Mouse (Mus musculus): ENCODE measurements around the gene Arpc1a. TPM values are rescaled to one million over a fixed set of nuclear protein-coding genes. Genes with fewer than 3 reads are reported as not detected.
"Not testable (repeated sequence)": the region's sequence is repeated elsewhere in the genome, so short reads cannot be mapped to it uniquely, and the experiment has no call there.

Gene Arpc1a
- polyA plus RNA-seq, 1 experiment from 2014 or later = 146 TPM

DNA sequence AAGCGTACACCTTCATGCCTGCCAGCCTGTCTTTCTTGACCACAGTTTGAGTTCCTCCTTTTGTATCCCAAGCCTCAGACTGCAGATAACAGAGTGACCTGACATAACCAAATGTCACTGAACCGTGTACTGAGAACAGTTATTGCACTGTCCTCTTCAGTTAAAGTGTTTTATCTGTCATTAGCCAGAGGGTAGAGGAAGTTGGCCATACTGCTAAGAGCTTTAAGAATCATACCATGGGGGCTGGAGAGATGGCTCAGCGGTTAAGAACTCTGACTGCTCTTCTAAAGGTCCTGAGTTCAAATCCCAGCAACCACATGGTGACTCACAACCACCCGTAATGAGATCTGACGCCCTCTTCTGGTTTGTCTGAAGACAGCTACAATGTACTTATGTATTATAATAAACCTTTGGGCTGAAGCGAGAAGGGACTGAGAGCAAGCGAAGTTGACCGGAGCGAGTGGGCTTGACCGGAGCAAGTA is 14.8 kb downstream of the Arpc1a start:
- no peak overlapping the region for H3K27ac ChIP-seq (ENCODE audit: low read length)
- H3K4me1 ChIP-seq (replicated peaks; ENCODE audit: control insufficient read depth, insufficient read depth, low read length) = no peaks in the 10 kb centered on the region
- no peak for ATAC-seq (ENCODE audit: low read depth)
- H3K27me3 ChIP-seq (ENCODE audit: control insufficient read depth, insufficient read depth, low read depth, low read length) = no peaks in the 10 kb centered on the region
- H3K4me3 ChIP-seq (ENCODE audit: low read length) = no peak overlapping the region
- WGBS = 89% methylated on average over 10 of the region's 10 CpGs
- no peak overlapping the region for H3K9ac ChIP-seq (ENCODE audit: low read length)
- no peak overlapping the region for H3K4me2 ChIP-seq (ENCODE audit: low read depth, low read length)
- H3K36me3 ChIP-seq (ENCODE audit: control insufficient read depth, insufficient read depth, low read length) = peaks cover 47% of the 10 kb centered on the region
- no peaks in the 10 kb centered on the region for H3K9me3 ChIP-seq (ENCODE audit: control insufficient read depth, low read length)

DNA sequence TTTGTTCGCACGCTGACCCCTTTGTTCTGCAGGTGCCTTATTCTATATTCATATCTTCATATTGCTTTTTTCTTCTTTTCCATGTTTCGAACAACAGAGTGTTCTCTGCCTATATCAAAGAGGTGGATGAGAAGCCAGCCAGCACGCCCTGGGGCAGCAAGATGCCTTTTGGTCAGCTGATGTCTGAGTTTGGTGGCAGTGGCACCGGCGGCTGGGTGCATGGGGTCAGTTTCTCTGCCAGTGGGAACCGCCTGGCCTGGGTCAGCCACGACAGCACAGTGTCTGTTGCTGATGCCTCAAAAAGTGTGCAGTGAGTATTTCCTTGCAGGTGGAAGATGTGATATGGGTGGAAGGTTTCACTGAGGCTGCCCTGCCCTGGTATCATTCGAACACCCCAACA is 17.3 kb downstream of the Arpc1a start:
- Histone ChIP-seq H3K4me3 (ENCODE audit: low read length) (no peak overlapping the region), H3K36me3 (ENCODE audit: control insufficient read depth, insufficient read depth, low read length) (peaks cover 52% of the 10 kb centered on the region), H3K27ac (ENCODE audit: low read length) (no peak overlapping the region), H3K4me1 (replicated peaks; ENCODE audit: control insufficient read depth, insufficient read depth, low read length) (no peaks in the 10 kb centered on the region), H3K4me2 (ENCODE audit: low read depth, low read length) (no peak overlapping the region), H3K9ac (ENCODE audit: low read length) (no peak overlapping the region), H3K27me3 (ENCODE audit: control insufficient read depth, insufficient read depth, low read depth, low read length) (no peaks in the 10 kb centered on the region), H3K9me3 (ENCODE audit: control insufficient read depth, low read length) (no peaks in the 10 kb centered on the region)
- ATAC-seq (ENCODE audit: low read depth) = no peak
- 93% methylated on average over 9 of the region's 9 CpGs for WGBS

DNA sequence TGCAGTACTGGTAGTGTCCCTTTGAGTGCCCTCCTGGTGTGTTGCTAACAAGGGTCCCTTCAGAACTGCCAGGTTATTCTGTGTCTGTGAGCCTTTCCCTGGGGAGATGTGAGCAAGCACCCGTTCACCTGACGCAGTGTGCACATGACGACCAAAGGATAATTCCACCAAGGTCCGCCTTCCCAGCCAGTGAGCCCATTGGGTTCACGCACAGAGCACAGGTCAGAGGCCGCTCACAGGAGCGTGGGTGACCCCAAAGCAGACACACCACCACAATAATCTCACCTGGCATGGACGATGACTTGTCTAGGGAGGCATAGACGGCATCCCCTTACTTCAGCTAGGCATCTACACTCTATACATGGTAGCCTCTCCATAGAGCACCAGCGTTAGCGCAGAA is 17.8 kb downstream of the Arpc1a start:
- H3K9ac ChIP-seq (ENCODE audit: low read length); H3K27ac ChIP-seq (ENCODE audit: low read length); H3K9me3 ChIP-seq (ENCODE audit: control insufficient read depth, low read length); ATAC-seq (ENCODE audit: low read depth); H3K4me1 ChIP-seq (replicated peaks; ENCODE audit: control insufficient read depth, insufficient read depth, low read length); H3K27me3 ChIP-seq (ENCODE audit: control insufficient read depth, insufficient read depth, low read depth, low read length); H3K4me3 ChIP-seq (ENCODE audit: low read length); H3K4me2 ChIP-seq (ENCODE audit: low read depth, low read length): not testable (repeated sequence)
- peaks cover 49% of the 10 kb centered on the region for H3K36me3 ChIP-seq (ENCODE audit: control insufficient read depth, insufficient read depth, low read length)
- 98% methylated on average over 11 of the region's 11 CpGs for WGBS

GRCm38 (mm10) chr5:145102706-145103105 is 19.1 kb downstream of the Arpc1a start:
- Histone ChIP-seq H3K4me3 (ENCODE audit: low read length) (no peak overlapping the region), H3K27ac (ENCODE audit: low read length) (no peak overlapping the region), H3K4me2 (ENCODE audit: low read depth, low read length) (no peak overlapping the region), H3K9me3 (ENCODE audit: control insufficient read depth, low read length) (no peaks in the 10 kb centered on the region), H3K9ac (ENCODE audit: low read length) (no peak overlapping the region), H3K27me3 (ENCODE audit: control insufficient read depth, insufficient read depth, low read depth, low read length) (no peaks in the 10 kb centered on the region), H3K36me3 (ENCODE audit: control insufficient read depth, insufficient read depth, low read length) (peaks cover 50% of the 10 kb centered on the region), H3K4me1 (replicated peaks; ENCODE audit: control insufficient read depth, insufficient read depth, low read length) (no peaks in the 10 kb centered on the region)
- 81% methylated on average over 4 of the region's 4 CpGs for WGBS
- ATAC-seq (ENCODE audit: low read depth) = no peak

DNA sequence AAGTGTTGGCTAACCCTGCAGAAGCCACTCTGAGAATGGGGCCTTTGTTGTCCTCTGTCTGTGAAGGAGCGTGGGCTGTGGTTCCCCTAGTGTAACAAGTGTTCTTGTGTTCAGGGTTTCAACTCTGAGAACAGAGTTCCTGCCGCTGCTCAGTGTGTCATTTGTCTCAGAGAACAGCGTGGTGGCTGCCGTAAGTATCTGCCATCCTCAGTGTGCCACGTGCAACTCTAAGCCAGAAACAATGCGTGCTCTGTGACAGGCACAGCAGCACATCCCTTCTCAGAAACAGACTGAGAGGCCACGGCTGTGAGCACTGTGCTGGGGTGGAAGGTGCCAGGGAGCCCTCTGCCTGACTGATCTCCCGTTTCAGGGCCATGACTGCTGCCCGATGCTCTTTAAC is 20.7 kb downstream of the Arpc1a start:
- no peaks in the 10 kb centered on the region for H3K4me1 ChIP-seq (replicated peaks; ENCODE audit: control insufficient read depth, insufficient read depth, low read length)
- no peaks in the 10 kb centered on the region for H3K27me3 ChIP-seq (ENCODE audit: control insufficient read depth, insufficient read depth, low read depth, low read length)
- H3K36me3 ChIP-seq (ENCODE audit: control insufficient read depth, insufficient read depth, low read length) = peaks cover 54% of the 10 kb centered on the region
- no peak for ATAC-seq (ENCODE audit: low read depth)
- H3K27ac ChIP-seq (ENCODE audit: low read length) = no peak overlapping the region
- H3K9ac ChIP-seq (ENCODE audit: low read length) = no peak overlapping the region
- H3K9me3 ChIP-seq (ENCODE audit: control insufficient read depth, low read length) = no peaks in the 10 kb centered on the region
- no peak overlapping the region for H3K4me2 ChIP-seq (ENCODE audit: low read depth, low read length)
- no peak overlapping the region for H3K4me3 ChIP-seq (ENCODE audit: low read length)
- WGBS = 72% methylated on average over 9 of the region's 9 CpGs

DNA sequence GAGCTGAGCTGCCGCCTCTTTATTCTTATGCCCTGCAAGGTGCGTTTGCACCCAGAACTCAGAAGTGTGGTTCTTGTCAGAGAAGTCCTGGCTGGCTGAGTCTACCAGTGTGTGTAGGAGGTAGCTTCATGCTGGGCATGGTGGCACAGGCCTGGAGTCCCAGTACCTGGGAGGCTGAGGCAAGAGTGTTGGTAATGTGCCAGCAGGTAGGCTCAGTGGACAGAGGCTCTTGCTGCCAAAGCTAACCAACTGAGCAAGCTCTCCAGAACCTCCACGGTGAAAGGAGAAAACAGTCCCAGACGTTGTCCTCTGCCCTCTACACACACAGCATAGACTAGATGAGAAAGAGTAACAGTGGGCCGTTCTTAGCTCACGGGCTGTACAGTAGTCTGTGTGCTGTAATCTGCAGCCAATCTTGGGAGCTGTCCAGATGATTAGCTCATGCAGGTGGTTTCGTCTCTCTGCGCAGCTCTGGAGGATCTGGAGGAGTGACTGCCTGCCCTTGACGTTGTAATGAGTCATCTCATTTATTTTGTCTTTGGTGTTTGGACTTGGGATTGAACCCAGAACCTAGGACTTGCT is 22.2 kb downstream of the Arpc1a start:
- Histone ChIP-seq H3K9me3 (ENCODE audit: control insufficient read depth, low read length) (no peaks in the 10 kb centered on the region), H3K4me2 (ENCODE audit: low read depth, low read length) (no peak overlapping the region), H3K9ac (ENCODE audit: low read length) (no peak overlapping the region), H3K36me3 (ENCODE audit: control insufficient read depth, insufficient read depth, low read length) (peaks cover 63% of the 10 kb centered on the region), H3K4me3 (ENCODE audit: low read length) (no peak overlapping the region), H3K27me3 (ENCODE audit: control insufficient read depth, insufficient read depth, low read depth, low read length) (no peaks in the 10 kb centered on the region), H3K27ac (ENCODE audit: low read length) (no peak overlapping the region), H3K4me1 (replicated peaks; ENCODE audit: control insufficient read depth, insufficient read depth, low read length) (no peaks in the 10 kb centered on the region)
- 88% methylated on average over 9 of the region's 9 CpGs for WGBS
- ATAC-seq (ENCODE audit: low read depth) = no peak

GRCm38 (mm10) chr5:145110401-145110800 is 26.8 kb downstream of the Arpc1a start:
- no peaks in the 10 kb centered on the region for H3K9me3 ChIP-seq (ENCODE audit: control insufficient read depth, low read length)
- H3K27me3 ChIP-seq (ENCODE audit: control insufficient read depth, insufficient read depth, low read depth, low read length) = no peaks in the 10 kb centered on the region
- no peak overlapping the region for H3K9ac ChIP-seq (ENCODE audit: low read length)
- H3K4me3 ChIP-seq (ENCODE audit: low read length) = no peak overlapping the region
- no peak overlapping the region for H3K4me2 ChIP-seq (ENCODE audit: low read depth, low read length)
- WGBS = 78% methylated on average over 6 of the region's 6 CpGs
- H3K27ac ChIP-seq (ENCODE audit: low read length) = no peak overlapping the region
- no peak for ATAC-seq (ENCODE audit: low read depth)
- H3K36me3 ChIP-seq (ENCODE audit: control insufficient read depth, insufficient read depth, low read length) = peaks cover 36% of the 10 kb centered on the region
- peaks cover under 1% of the 10 kb centered on the region for H3K4me1 ChIP-seq (replicated peaks; ENCODE audit: control insufficient read depth, insufficient read depth, low read length)

DNA sequence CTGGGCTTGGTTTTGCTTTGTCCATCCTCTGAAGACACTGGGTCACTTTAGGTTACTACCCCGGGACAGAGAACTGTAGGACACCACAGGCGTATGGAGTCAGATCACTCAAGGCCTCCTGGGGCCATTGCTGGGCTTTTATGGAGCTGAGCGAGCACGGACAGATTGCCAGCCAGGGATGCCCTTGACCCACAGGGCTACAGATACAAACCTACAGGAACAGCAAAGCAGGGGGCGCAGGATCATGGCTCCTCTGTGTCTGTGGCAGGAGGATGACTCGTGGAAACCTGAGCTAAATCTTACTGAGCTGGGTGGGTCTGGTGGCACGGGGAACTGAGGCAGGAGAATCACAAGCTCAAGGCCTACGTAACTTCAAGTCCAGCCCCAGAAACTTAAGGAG is 28.9 kb downstream of the Arpc1a start:
- no peak for ATAC-seq (ENCODE audit: low read depth)
- Histone ChIP-seq H3K4me3 (ENCODE audit: low read length) (no peak overlapping the region), H3K9ac (ENCODE audit: low read length) (no peak overlapping the region), H3K27me3 (ENCODE audit: control insufficient read depth, insufficient read depth, low read depth, low read length) (no peaks in the 10 kb centered on the region), H3K27ac (ENCODE audit: low read length) (no peak overlapping the region), H3K4me2 (ENCODE audit: low read depth, low read length) (no peak overlapping the region), H3K4me1 (replicated peaks; ENCODE audit: control insufficient read depth, insufficient read depth, low read length) (peaks cover 19% of the 10 kb centered on the region), H3K9me3 (ENCODE audit: control insufficient read depth, low read length) (no peaks in the 10 kb centered on the region), H3K36me3 (ENCODE audit: control insufficient read depth, insufficient read depth, low read length) (peaks cover 25% of the 10 kb centered on the region)
- 83% methylated on average over 8 of the region's 8 CpGs for WGBS

GRCm38 (mm10) chr5:145113416-145113815 is 29.8 kb downstream of the Arpc1a start:
- Histone ChIP-seq H3K36me3 (ENCODE audit: control insufficient read depth, insufficient read depth, low read length) (peaks cover 22% of the 10 kb centered on the region), H3K4me1 (replicated peaks; ENCODE audit: control insufficient read depth, insufficient read depth, low read length) (peaks cover 21% of the 10 kb centered on the region), H3K4me2 (ENCODE audit: low read depth, low read length) (peak overlapping the region; percentile 65), H3K27me3 (ENCODE audit: control insufficient read depth, insufficient read depth, low read depth, low read length) (no peaks in the 10 kb centered on the region), H3K4me3 (ENCODE audit: low read length) (peak overlapping the region; percentile 70), H3K27ac (ENCODE audit: low read length) (no peak overlapping the region), H3K9ac (ENCODE audit: low read length) (peak overlapping the region; percentile 79), H3K9me3 (ENCODE audit: control insufficient read depth, low read length) (no peaks in the 10 kb centered on the region)
- WGBS = 13% methylated on average over 2 of the region's 2 CpGs
- no peak for ATAC-seq (ENCODE audit: low read depth)
